Mouse (Mus musculus): Measurements from ENCODE around the gene Tmem145. TPM values are rescaled to one million over a fixed set of nuclear protein-coding genes. Genes with fewer than 3 reads are reported as not detected.

Gene Tmem145
- polyA plus RNA-seq, 1 experiment from 2014 or later, result 47.1 TPM

- H3K4me3 ChIP-seq (replicated peaks), result no peak overlapping the region
- no peak overlapping the region for H3K4me2 ChIP-seq (replicated peaks)
- no peak for ATAC-seq
- WGBS, result 96% methylated on average over 12 of the region's 12 CpGs
- H3K27me3 ChIP-seq, result no peaks in the 10 kb centered on the region
- peaks cover 49% of the 10 kb centered on the region for H3K4me1 ChIP-seq (replicated peaks)
- H3K9ac ChIP-seq (replicated peaks), result no peak overlapping the region
- no peaks in the 10 kb centered on the region for H3K9me3 ChIP-seq
- H3K27ac ChIP-seq, result no peak overlapping the region
- H3K36me3 ChIP-seq, result peaks cover 84% of the 10 kb centered on the region
Measured at GRCm38 (mm10) chr7:25288011-25288410, 17.9 kb upstream of the Tmem145 start.

- Histone ChIP-seq H3K4me1 (replicated peaks) (peaks cover 43% of the 10 kb centered on the region), H3K36me3 (peaks cover 91% of the 10 kb centered on the region), H3K27ac (no peak overlapping the region), H3K9ac (replicated peaks) (no peak overlapping the region), H3K4me2 (replicated peaks) (no peak overlapping the region), H3K9me3 (no peaks in the 10 kb centered on the region), H3K4me3 (replicated peaks) (no peak overlapping the region), H3K27me3 (no peaks in the 10 kb centered on the region)
- WGBS, result 93% methylated on average over 3 of the region's 3 CpGs
- no peak for ATAC-seq
Measured at GRCm38 (mm10) chr7:25288721-25289120, 17.2 kb upstream of the Tmem145 start.

- Histone ChIP-seq H3K9me3 (no peaks in the 10 kb centered on the region), H3K36me3 (peaks cover 100% of the 10 kb centered on the region), H3K9ac (replicated peaks) (no peak overlapping the region), H3K4me1 (replicated peaks) (peaks cover 35% of the 10 kb centered on the region), H3K27me3 (no peaks in the 10 kb centered on the region), H3K4me2 (replicated peaks) (no peak overlapping the region), H3K27ac (no peak overlapping the region), H3K4me3 (replicated peaks) (no peak overlapping the region)
- WGBS, result 89% methylated on average over 3 of the region's 3 CpGs
- no peak for ATAC-seq
Measured at GRCm38 (mm10) chr7:25289925-25290324, 16.0 kb upstream of the Tmem145 start.

DNA sequence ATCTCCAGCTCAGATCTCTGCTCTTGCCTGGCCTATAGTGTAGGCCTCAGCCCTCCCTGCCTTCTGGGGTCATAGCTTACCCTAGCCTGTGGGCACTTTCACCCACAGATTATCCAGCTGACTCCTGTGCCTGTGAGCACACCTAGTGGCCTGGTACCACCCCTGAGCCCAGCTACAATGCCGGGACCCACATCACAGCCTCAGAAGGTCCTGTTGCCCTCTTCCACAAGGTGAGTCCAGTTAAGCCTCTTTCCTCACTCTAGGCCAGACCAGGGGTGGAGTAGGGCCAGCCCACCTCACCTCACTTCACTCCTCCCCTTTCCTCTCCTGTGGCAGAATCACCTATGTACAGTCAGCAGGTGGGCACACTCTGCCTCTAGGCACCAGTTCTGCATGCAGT is 15.4 kb upstream of the Tmem145 start:
- Histone ChIP-seq H3K4me2 (replicated peaks) (no peak overlapping the region), H3K27me3 (no peaks in the 10 kb centered on the region), H3K9me3 (no peaks in the 10 kb centered on the region), H3K9ac (replicated peaks) (no peak overlapping the region), H3K36me3 (peaks cover 100% of the 10 kb centered on the region), H3K4me1 (replicated peaks) (peaks cover 36% of the 10 kb centered on the region), H3K27ac (0 out of 2 replicates have a peak overlapping the region, but pooled peaks have one; percentile 25), H3K4me3 (replicated peaks) (no peak overlapping the region)
- WGBS, result 100% methylated on average over 1 of the region's 1 CpGs
- no peak for ATAC-seq

DNA sequence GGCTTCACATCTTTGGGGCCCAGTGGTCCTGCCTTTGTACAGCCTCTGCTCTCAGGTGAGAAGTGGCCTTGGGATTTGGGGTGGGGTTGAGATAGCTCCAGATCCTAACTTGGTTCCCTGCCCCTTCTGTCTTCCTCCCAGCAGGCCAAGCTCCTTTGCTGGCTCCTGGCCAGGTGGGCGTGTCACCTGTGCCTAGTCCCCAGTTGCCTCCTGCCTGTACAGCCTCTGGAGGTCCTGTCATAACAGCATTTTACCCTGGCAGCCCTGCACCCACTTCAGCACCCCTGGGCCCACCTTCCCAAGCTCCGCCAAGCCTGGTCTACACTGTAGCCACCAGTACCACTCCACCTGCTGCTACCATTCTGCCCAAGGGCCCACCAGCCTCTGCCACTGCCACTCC is 15.0 kb upstream of the Tmem145 start:
- H3K36me3 ChIP-seq, result peaks cover 99% of the 10 kb centered on the region
- 94% methylated on average over 2 of the region's 2 CpGs for WGBS
- no peaks in the 10 kb centered on the region for H3K9me3 ChIP-seq
- H3K4me2 ChIP-seq (replicated peaks), result no peak overlapping the region
- H3K9ac ChIP-seq (replicated peaks), result no peak overlapping the region
- no peak for ATAC-seq
- no peak overlapping the region for H3K4me3 ChIP-seq (replicated peaks)
- H3K4me1 ChIP-seq (replicated peaks), result peaks cover 36% of the 10 kb centered on the region
- H3K27ac ChIP-seq, result 0 out of 2 replicates have a peak overlapping the region, but pooled peaks have one; percentile 25
- no peaks in the 10 kb centered on the region for H3K27me3 ChIP-seq

DNA sequence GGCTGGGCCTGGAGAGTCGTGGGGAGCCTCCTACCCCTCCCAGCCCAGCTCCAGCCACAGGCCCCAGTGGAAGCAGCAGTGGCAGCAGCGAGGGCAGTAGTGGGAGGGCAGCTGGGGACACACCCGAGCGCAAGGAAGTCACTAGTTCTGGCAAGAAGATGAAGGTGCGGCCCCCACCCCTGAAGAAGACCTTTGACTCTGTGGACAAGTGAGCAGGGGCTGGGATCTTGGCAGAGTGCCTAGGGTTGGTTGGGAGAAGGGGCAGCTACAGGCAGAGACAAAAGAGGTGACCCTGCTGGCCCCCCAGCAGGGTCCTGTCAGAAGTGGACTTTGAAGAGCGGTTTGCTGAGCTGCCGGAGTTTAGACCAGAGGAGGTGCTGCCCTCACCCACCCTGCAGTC is 13.8 kb upstream of the Tmem145 start:
- WGBS, result 63% methylated on average over 7 of the region's 7 CpGs
- ATAC-seq, result no peak
- Histone ChIP-seq H3K4me2 (replicated peaks) (no peak overlapping the region), H3K4me3 (replicated peaks) (no peak overlapping the region), H3K4me1 (replicated peaks) (peaks cover 46% of the 10 kb centered on the region), H3K9ac (replicated peaks) (0 out of 2 replicates have a peak overlapping the region, but pooled peaks have one; percentile 14), H3K27ac (peak overlapping the region; percentile 64; the same call in 1 of the 2 replicates), H3K36me3 (peaks cover 91% of the 10 kb centered on the region), H3K27me3 (no peaks in the 10 kb centered on the region), H3K9me3 (no peaks in the 10 kb centered on the region)

DNA sequence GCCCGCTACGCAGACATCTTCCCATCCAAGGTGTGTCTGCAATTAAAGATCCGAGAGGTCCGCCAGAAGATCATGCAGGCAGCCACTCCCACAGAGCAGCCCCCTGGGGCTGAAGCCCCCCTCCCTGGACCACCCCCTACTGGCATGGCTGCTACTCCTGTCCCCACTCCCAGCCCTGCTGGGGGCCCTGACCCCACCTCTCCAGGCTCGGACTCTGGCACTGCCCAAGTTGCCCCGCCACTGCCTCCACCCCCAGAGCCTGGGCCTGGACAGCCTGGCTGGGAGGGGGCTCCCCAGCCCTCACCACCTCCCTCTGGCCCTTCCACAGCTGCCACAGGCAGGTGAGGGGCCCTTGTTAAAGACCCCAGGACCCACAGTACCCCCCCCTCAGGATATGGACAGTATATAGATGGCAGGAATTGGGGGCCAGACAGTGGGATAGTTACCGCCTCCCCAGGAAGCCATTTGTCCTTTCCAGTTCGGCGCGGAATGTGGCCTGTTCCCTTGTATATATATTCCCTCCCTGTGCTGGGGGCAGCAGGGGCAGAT is 12.6 kb upstream of the Tmem145 start:
- Histone ChIP-seq H3K36me3 (peaks cover 79% of the 10 kb centered on the region), H3K9ac (replicated peaks) (no peak overlapping the region), H3K9me3 (no peaks in the 10 kb centered on the region), H3K4me3 (replicated peaks) (no peak overlapping the region), H3K4me1 (replicated peaks) (peaks cover 49% of the 10 kb centered on the region), H3K4me2 (replicated peaks) (no peak overlapping the region), H3K27me3 (no peaks in the 10 kb centered on the region), H3K27ac (peak overlapping the region; percentile 19; the same call in 1 of the 2 replicates)
- 87% methylated on average over 9 of the region's 10 CpGs for WGBS
- no peak for ATAC-seq

- WGBS, result 96% methylated on average over 4 of the region's 4 CpGs
- Histone ChIP-seq H3K4me3 (replicated peaks) (no peak overlapping the region), H3K4me1 (replicated peaks) (peaks cover 55% of the 10 kb centered on the region), H3K27ac (no peak overlapping the region), H3K36me3 (peaks cover 67% of the 10 kb centered on the region), H3K9ac (replicated peaks) (no peak overlapping the region), H3K4me2 (replicated peaks) (no peak overlapping the region), H3K9me3 (no peaks in the 10 kb centered on the region), H3K27me3 (no peaks in the 10 kb centered on the region)
- no peak for ATAC-seq
Measured at GRCm38 (mm10) chr7:25294495-25294894, 11.4 kb upstream of the Tmem145 start.

DNA sequence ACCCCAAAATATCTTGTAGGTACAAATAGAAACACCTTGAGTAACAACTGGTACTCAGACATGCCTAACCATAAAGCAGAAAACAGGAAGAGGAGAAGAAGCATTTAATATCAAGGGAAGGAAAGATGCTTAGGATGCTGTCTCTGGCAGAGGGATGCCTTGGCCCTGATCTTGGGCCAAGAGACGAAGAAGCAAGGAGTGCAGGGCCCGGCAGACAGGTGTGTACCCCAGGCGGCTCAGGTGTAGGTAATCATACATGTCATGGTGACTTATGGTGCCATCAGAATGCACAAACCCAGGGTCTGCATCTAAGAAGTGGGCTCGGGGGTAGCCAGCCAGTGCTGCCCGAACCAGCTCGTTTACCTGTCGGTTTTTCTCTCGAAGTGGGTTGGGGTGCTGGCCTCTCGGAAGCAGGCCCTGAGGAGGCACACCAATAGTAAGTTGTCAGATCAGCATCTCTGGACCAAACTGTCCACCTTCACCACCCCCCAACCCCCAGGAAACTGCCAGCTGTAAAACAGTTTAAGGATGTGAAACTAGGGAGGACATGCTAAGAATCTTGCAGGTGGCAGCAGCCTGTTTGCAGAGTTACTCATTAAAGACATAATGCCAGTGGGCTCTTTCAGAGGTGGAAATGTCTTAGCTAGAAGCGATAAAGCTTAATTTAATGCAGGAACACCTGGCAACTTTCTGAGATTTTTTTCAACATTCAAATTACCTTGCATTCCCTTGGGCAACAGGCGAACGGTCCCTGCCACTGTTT is 10.8 kb upstream of the Tmem145 start:
- 92% methylated on average over 12 of the region's 12 CpGs for WGBS
- H3K4me3 ChIP-seq (replicated peaks), result peak overlapping the region; percentile 90; the same call in 1 of the 2 replicates
- peaks cover 55% of the 10 kb centered on the region for H3K4me1 ChIP-seq (replicated peaks)
- no peak overlapping the region for H3K27ac ChIP-seq
- H3K9me3 ChIP-seq, result no peaks in the 10 kb centered on the region
- no peak for ATAC-seq
- no peaks in the 10 kb centered on the region for H3K27me3 ChIP-seq
- no peak overlapping the region for H3K9ac ChIP-seq (replicated peaks)
- H3K4me2 ChIP-seq (replicated peaks), result peak overlapping the region; percentile 74
- peaks cover 60% of the 10 kb centered on the region for H3K36me3 ChIP-seq

GRCm38 (mm10) chr7:25296945-25297453 is 8.9 kb upstream of the Tmem145 start:
- under 1% methylated on average over 21 of the region's 21 CpGs for WGBS
- peaks cover 40% of the 10 kb centered on the region for H3K4me1 ChIP-seq (replicated peaks)
- peak overlapping the region; percentile 74 for H3K4me2 ChIP-seq (replicated peaks)
- peaks cover 42% of the 10 kb centered on the region for H3K36me3 ChIP-seq
- H3K27ac ChIP-seq, result peak overlapping the region; percentile 99
- no peaks in the 10 kb centered on the region for H3K27me3 ChIP-seq
- H3K4me3 ChIP-seq (replicated peaks), result peak overlapping the region; percentile 90
- peak overlapping the region; percentile 97 for H3K9ac ChIP-seq (replicated peaks)
- H3K9me3 ChIP-seq, result no peaks in the 10 kb centered on the region
- ATAC-seq, result no peak; the same call in 1 of the 2 replicates

DNA sequence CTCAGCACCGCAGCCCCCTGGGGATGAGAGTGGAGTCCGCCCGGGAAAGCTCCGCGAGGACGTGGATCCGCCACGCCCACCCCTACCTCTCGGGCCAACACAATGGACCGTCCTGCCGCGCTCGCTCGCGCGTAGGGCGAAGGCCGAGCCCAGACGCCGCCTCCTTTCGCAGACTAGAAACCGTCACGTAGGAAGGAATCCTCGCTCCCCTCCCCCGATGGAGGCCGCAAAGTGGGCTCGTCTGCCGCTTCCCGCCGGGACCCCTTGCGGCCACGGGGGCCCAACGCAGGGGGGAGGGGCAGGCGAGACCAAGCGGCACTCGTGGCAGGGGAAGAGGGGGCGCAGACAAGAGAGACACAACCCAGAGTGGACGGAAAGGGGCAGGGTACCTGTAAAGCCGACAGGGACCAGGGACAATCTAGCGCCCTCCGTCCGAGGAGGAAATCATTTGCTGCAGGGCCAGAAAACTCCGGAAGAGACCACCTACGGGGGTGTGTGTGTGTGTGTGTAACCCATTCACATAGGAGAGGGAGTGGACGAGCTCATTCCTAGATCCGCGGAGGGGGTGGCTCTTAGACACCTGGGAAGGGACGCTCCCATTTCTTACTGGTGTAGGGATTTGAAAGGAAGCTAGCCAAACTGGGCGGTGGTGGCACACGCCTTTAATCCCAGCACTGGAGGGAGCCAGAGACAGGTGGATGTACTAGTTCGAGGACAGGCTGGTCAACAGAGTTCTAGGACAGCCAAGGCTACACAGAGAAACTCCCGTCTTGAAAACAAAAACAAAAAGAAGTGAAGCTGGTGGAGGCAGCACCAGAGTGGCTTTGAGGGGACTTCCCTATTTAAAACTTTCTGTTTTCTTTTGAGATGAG is 8.2 kb upstream of the Tmem145 start, which contains the start of gene Pafah1b3:
TSS of gene Pafah1b3 (minus strand) at position 533 of the 872 bp plus-strand sequence.
- peak within 1 kb of the TSS; percentile 90 for H3K4me3 ChIP-seq (replicated peaks)
- peak within 1 kb of the TSS; percentile 74 for H3K4me2 ChIP-seq (replicated peaks)
- no peaks in the 10 kb centered on the region for H3K9me3 ChIP-seq
- under 1% methylated on average over 52 of the region's 52 CpGs for WGBS
- peak within 1 kb of the TSS; percentile 97 for H3K9ac ChIP-seq (replicated peaks)
- peak; percentile 91 for ATAC-seq
- no peaks in the 10 kb centered on the region; the same call in 1 of the 2 replicates for H3K27me3 ChIP-seq
- H3K36me3 ChIP-seq, result peaks cover 35% of the 10 kb centered on the region
- H3K4me1 ChIP-seq (replicated peaks), result peaks cover 36% of the 10 kb centered on the region
- peak within 1 kb of the TSS; percentile 99 for H3K27ac ChIP-seq
